Mouse (Mus musculus) T-helper 1 cell (primary cell): ENCODE results near the gene Zfp316.

Experiments
- in situ Hi-C: fragments of 300-600 bp; cut with MboI, MseI; formaldehyde crosslinking; loops from one replicate; pipeline ENCODE4 v1.15.1; 2025; ENCODE audit warnings: high pct_unique_total_duplicates

Zfp316 gene

DNA sequence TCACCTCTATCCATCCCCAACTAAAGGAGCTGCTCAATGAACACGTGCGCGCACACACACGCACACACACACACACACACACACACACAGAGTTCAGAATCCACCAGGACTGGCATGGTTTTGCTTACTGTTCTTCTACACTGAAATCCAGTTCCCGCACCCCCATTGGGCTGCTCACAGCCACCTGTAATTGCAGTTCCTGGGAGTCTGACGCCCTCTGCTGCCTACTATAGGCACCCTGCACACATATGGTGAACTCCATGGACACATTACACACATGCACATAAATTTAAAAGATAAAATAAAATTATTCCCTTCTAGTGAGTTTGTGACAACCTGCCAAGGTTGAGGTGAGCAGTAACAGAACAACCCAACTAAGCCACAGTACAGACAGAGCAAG, 14.9 kb upstream of the Zfp316 start:
- in situ Hi-C loops = no loop called here

DNA sequence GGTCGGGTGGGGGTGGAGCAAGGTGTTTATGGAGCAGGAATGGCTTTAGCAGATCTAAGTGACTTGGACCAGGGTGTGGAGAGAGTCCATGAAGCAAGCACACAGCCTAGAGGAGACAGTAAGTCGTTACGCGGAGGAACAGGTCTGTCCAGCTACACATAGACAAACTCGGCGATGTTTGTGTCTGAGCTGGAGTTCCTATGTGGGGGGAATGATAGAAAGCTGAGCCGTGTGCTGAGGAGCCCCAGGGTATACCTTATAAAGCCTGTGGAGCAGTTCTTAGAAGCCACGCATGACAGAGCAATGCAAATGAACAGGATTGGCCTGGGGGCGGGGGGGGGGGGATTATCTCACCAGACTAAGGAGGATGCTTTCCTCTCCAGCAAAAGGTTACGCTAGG, 9.4 kb upstream of the Zfp316 start:
- in situ Hi-C loops = no loop called here

DNA sequence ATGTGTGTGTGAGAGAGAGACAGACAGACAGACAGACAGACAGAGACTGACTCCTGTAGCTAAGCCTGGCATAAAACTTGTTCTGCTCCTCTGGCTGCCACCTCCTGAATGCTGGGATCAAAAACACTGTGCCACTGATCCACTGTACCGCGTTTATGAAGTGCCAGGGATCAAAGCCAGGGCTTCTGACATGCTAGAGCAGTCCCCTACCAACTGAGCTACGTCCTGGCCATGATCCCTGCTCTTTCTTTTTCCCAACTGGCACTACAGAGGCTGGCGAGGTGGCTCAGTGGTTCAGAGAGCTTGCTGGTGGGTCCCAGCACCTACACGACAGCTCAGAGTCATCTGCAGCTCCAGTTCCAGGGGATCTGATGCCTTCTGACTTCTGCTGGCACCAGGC, 5.9 kb upstream of the Zfp316 start:
- in situ Hi-C loops = no loop called here

DNA sequence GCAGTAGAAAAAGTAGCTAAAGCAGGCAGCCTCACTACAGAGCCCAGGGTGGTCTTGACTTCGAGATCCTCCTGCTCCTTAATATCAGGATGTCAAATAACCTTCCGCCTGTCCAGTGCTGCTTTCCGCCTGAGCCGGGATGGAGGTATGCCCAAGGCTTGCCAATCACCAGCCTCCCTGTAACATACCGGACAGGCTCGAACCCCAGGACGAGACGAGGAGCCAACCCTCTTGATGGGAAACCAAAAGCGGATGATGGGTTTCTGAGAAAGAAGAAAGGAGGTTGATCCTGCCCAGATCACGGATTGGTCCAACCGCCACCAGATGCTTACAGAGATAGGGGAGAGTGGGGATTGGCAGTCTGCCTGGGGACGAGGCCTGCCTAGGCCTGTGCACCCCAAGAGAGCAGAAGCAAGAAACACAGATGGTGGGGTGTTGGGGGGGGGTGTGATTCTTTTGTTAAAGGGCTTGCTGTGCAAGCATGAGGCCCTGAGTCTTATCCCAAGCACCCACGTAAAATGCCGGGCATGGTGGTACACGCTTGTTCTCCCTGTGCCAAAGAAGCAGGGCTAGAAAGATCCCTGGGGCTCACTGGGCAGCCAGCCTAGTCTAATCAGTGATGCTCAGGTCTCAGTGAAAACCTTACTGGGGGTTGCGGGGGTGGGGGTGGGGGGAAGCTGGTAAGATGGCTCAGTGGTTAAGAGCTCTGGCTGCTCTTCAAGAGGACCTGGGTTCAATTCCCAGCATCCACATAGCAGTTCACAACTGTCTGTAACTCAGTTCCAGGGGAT, 2.9 kb upstream of the Zfp316 start:
- in situ Hi-C loops = no loop called here

DNA sequence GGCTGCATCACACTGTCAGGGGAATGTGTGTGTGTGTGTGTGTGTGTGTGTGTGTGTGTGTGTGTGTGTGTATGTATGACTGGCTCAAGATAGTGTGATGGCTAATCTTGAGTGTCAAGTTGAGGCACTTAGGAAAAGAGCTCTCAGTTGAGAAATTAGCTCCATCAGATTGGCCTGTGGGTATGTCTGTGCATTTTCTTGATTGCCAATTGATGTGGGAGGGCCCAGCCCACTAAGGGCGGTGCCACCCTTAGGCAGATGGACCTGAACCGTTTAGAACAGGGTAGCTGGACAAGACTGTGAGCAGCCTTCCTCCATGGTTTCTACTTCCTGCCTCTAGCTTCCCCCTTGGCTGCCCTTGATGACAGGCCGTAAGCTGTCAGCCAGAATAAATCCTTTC, 2.3 kb upstream of the Zfp316 start:
- in situ Hi-C loops = no loop called here

DNA sequence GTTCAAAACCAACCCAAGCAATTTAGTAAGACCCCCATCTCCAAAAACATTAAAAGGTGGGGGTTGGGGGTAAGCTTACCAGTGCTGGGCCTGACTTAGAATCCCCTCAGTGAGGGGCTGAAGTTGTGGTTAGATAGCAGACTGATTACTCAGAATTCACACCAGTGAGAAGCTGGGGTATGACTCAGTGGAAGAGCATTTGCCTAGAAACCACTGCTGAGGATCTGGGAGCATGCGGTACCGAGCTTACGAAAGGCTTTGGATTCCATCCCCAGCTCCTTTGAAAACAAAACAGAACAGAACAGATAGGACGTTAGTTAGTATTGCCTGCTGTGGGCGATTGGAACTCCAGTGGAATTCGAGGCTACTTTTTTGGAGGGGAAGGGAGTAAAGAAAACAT, 1.8 kb upstream of the Zfp316 start:
- in situ Hi-C loops = no loop called here

DNA sequence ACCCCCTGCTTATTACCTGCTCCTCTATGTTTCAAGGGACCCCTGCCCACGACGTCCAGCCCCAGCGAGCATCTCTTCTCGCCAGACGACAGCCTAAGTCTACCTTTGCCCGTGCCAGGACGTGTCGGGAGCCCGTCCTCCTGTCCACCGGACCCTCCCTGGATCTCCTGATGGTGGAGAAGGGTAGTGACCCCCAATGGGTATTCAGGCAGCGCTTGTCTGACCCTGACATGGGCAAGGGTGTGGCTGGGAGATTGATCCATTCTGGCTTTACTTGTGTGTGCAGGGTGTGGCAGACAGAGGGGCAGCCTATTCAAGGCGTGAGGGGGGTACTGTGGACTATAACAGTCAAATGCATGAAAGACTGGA, 313 bp upstream of the Zfp316 start:
- in situ Hi-C loops = no loop called here

DNA sequence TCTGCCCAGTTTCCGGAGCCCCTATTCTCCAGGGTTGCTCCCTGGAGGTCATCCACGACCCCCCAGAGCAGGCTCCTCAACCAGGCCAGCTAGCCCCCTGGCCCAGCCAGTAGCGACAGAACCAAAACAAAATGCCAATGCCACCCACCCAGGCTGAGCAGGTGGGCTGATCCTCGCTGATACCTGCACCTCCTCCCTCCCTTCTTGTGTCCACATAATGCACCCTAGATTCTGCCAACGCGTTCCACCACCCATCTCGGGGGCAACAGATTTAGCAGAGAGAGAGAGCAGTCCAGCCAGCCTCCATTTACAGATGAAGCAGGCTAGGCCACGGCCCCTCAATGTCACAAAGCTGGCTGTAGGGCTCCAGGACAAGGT, 848 bp downstream of the Zfp316 start:
- in situ Hi-C loops = no loop called here

DNA sequence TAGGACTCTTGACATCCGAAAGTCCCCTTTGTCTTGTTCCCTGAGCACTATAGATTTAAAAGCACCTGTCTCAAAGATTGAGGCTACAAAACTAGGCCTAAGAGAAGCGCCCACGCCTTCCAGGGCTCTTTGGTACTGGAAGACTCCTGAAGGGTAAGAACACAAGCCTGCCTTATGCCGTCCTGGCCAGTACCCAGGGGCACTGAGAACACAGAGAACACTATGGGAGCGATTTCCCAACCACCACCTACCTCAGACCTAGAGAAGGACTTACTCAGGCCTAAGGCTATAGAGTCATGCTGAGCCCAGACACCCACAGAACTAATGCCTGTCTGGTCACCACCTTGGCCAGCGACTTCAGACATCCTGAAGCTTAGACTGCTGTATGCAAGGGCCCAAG, 3.0 kb downstream of the Zfp316 start:
- in situ Hi-C loops = no loop called here

DNA sequence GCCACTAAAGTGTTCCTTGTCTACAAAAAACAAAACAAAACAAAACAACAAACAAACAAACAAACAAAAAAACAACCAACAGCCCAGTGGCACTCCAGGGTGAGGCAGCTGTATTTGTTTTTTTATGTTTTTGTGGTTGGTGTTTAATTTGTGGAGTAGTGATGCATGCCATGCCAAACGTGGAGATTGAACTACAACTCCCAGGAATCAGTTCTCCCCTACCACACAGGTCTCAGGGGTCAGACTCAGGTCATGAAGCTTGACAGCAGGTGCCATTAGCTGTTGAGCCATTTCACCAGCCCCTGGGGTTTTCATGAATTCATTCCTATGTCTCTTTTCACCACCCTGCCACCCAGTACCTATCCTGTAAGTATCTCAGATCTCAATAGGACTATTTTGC, 4.4 kb downstream of the Zfp316 start:
- in situ Hi-C loops = no loop called here

DNA sequence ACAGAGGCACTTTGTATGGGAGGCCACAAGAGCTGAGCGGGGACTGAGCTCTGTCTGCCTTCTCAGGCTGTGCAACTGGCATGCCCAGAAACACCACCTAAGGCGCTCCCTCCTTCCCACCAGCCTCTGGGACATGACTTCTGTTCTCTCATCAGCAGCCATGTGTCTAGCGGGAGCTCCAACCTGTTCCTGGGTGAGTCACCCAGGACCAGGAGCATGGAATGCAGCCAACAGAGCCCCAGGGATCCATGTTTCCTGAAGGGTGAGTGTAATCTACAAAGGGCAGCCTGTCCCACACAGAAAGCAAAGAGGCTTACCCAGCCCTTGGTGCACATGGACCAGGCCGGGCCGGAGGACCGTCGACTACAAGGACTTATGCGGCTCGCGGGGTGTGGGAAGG, 5.1 kb downstream of the Zfp316 start:
- in situ Hi-C loops = no loop called here

DNA sequence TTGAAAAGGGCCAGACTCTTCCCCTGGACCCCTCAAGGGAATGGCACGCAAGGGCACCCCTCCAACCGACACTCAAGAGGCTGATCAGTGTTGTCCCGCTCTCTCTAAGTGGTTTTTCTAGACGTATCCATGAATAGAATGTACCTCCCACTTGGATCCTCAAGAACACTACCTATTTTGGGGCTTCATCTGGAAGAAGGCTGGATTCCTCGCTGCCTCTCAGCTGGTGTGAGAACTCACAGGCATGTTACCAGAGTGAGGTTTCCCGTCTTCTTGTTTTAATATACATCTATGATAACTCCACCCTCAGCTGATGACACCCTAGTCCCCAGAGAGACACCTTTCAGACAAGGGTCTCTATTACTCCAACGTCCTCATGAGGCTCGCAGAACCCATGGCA, 8.2 kb downstream of the Zfp316 start:
- in situ Hi-C loops = no loop called here

DNA sequence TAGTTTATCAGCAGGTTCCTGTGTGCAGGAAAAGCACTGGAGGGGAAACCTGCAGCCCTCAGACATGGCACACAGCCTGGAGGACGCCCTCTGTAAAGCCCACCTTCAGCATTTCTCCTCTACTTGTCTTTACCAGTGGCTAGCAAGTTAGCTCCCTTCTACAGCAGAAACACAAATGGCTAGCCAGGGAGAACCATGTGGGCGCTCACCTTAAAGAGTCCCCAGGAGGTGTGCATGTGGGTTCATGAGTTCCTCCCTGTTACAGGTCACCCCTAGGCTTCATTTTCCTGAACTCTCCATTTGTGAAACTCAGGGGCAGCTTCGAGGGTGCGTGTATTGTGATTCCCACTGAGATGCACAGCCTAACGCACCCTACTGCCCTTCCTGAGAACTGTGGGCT, 14.0 kb downstream of the Zfp316 start:
- in situ Hi-C loops = no loop called here

DNA sequence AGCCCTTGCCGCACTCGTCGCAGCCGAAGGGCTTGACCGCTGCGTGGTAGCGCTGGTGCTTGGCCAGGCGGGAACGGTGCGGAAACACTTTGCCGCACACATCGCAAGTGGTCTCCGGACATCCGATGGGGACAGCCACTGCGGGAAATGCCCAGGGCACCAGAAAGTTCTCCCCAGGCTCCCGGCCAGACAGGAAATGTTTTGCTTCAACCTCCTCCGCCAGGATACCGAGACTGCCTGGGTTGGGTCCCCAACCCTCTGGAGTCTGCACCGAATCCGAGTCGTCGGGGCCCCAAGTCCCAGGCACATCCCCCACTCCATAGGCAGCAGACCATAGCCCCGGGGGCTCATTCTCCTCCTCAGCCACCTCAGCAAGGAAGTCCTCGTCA, 14.7 kb downstream of the Zfp316 start:
- in situ Hi-C loops = no loop called here

DNA sequence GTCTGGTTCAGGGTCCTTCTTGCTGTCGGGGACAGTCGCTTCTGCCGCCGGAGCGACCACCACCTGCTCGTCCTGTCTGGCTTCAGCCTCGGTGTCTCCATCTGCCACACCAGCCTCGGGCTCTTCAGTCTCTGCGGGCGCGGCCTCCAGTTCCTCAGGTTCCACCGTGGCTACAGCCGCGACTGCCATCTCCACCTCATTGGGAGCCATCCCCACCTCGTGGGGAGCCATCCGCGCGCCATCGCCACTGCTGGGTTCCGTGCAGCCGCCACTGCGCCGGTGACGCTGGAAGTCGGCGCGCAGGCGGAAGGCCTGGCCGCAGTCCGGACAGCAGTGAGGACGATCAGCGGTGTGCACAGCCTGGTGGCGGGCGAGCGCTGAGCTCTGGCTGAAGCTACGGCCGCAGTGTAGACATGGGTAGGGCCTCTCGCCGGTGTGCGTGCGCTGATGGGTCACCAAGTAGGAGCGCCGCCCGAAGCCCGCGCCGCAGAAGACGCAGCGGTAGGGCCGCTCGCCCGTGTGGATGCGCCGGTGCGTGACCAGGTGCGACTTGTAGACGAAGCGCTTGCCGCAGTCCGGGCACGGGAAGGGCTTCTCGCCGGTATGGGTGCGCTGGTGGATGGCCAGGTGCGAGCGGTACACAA, 15.2 kb downstream of the Zfp316 start:
- in situ Hi-C loops = no loop called here

DNA sequence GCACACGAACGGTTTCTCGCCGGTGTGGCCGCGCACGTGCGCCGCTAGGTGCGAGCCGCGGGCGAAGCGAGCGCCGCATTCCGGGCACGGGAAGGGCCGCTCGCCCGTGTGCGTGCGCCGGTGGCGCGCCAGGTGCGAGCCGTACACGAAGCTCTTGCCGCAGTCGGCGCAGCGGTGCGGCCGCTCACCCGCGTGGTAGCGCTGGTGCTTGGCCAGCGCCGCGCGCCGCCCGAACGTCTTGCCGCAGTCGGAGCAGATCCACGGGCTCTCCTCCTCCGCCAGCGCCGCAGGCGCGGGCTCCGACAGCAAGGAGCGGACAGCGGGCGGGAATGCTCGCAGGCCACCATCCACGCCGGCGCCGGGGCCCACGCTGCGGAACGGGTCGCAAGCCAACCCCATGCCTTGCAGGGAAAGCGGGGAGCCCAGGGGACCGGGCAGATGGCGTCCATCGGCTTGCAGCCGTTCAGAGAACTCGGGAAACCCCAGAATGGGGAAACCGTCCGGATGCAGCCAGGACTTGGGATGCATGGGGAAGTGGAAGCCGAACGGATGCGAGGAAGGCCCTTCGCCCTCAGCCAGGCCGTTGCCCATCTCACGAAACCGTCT, 15.8 kb downstream of the Zfp316 start:
- in situ Hi-C loops = no loop called here

DNA sequence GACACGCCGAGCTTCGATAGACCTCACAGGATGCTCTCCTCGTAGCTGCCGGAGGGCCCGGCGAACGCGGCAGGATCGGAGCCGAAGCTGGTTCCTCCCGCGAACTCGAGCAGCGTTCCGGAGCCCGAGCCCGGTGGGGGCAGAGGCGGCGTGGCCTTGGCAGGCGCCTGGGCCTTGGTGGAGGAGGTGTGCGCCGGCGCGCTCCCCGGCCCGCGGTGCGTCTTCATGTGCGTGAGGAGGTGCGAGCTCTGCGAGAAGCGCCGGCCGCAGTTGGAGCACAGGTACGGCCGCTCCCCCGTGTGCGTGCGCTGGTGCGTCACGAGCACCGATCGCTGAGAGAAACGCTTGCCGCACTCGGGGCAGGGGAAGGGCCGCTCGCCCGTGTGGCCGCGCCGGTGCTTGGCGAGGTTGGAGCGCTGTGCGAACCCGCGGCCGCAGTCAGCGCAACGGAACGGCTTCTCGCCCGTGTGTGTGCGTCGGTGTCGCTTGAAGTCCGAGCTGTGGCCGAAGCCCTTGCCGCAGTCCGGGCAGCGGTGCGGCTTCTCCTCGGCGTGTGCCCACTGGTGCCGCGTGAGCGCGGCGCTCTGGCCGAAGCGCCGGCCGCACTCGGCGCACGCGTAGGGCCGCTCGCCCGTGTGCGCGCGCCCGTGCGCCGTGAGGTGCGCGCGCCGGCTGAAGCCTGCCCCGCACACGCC, 16.5 kb downstream of the Zfp316 start:
- in situ Hi-C loops = no loop called here

DNA sequence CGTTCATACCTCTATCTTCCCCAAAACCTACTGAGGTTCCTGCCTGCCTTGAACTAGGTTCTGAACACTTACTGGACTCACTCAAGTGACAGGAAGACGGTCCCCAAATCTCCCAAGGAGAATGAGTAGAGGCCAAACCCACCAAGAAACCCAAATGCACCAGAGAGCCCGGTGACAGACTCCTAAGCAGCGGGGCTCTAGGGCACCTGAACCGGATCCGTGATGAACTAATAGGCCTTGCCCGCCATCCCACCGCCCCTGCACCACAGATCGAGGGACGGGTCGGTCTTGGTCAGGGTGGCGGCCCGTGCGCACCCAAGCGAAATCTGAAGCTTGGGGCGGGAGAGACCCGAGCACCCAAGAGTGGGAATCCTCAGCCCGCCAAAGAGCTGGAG, 17.0 kb downstream of the Zfp316 start:
- in situ Hi-C loops = no loop called here

DNA sequence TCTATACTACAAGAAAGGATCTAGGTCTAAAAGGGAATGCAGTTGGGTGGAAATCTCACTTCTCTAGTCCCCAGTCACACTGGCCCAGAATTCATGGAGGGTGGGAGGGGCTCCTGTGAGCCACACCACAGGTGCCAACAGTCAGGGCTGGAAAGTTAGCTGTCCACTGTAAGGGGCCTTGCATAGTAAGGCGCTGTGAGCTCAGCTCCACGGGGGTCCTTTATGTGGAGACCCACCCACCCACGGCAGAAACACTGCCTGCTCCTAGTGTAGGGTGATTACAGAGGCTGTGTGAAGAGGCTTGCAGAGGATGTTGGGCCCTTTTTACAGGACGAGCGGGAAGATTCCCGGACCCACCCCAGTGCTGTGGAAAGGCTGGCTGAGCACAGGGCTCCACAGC, 17.8 kb downstream of the Zfp316 start:
- in situ Hi-C loops = no loop called here

DNA sequence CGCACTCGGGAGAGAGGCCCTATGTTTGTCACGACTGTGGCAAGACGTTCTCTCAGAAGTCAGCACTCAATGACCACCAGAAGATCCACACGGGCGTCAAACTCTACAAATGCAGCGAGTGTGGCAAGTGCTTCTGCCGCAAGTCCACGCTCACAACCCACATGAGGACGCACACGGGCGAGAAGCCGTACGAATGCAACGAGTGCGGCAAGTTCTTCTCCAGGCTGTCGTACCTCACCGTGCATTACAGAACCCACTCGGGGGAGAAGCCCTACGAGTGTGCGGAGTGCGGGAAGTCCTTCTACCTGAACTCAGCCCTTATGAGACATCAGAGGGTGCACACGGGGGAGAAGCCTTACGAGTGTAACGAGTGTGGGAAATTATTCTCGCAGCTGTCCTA, 24.9 kb downstream of the Zfp316 start:
- in situ Hi-C loops = no loop called here

DNA sequence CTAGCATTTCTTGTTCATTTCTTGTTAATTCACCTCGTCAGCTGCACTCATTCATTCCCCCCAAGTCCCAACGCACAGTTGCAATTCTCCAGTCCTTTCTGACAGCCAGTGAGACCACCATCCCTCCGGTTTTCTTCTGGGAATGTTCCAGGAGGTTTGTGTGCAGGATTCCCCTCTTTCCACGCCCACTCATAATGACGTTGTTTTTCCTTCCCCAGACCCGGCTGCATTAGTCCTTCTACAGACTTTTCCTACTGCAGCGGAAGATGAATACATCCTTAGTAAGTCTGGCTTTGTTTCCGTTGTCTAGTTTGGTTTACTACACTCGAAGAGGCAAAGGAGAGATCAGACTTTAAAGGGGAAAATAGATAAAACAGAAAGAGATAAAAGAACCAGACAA, 33.8 kb downstream of the Zfp316 start:
- in situ Hi-C loops = no loop called here

DNA sequence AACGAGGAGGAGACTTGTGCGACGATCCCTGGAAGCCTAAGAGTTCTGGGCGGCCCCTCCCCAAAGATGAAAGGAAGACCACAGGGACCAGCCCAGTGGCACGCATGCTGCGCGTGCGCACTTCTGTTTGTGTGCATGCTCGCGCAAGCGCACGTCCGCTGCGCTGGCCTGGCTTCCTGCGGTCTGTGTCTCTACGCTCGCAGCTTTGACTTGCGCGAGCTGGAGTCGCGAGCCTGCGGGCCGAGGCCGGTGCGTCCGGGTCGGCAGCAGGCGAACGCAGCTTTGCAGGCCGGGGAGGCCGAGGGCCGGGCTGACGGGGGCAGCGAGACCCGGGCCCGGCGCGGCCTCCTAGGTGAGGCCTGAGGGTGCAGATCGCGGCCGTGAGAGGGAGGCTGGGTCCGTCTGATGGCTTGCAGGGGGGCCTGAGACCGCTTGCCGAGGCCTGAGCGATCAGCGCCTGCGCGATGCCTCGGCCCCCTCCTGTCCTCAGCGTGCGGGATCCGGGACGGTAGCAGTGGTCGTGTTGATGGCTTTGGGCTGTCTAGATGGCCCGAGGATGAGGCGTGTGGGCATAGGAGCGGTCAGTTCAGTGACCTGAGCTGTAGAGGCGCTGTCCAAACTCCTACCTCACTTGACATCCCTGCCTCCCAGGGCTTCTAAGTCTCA, 34.7 kb downstream of the Zfp316 start, which contains the start of gene Zfp12:
Zfp12 (plus strand) TSS at position 136 of the 666 bp plus-strand sequence.
- in situ Hi-C loops = no loop called here
